Mouse (Mus musculus) kidney, adult 2 months (tissue): ENCODE data around the gene Tbx3.

Experiments used
- CTCF ChIP-seq: fragments of 200-500 bp; conservative IDR thresholded peaks from 2 replicates; pipeline ENCODE4 v1.5.1; 2011; ENCODE audit warnings: low read depth, mild to moderate bottlenecking, control low read depth, low read length, moderate library complexity, mixed read lengths; ENCODE audit not compliant: insufficient read depth, insufficient read length
- POLR2A ChIP-seq: fragments of 200-500 bp; IDR thresholded peaks from one replicate; pipeline ENCODE4 v1.6.1; 2011; ENCODE audit warnings: low read depth, low read length, control low read depth

GRCm38 (mm10) chr5:119704900-119705299 is 34.4 kb downstream of the Tbx3 start:
- TF ChIP-seq POLR2A (no peak), CTCF (no peak)
